Mouse (Mus musculus) hindbrain, embryonic 12.5 days (tissue): ENCODE data around the gene Tenm3. TPM values are rescaled to one million over a fixed set of nuclear protein-coding genes. Genes with fewer than 3 reads are reported as not detected.
A peak's percentile ranks its signal among the peaks of the same experiment; 100 is the strongest.
"Not testable (repeated sequence)": the region's sequence is repeated elsewhere in the genome, so short reads cannot be mapped to it uniquely, and the experiment has no call there.

ENCODE experiments used
- ATAC-seq: fragments of 200-750 bp; cut with Nextera tagmentation; 2 replicates; pipeline ENCODE4 v1.8.0; 2017; ENCODE audit warnings: moderate TSS enrichment; ENCODE audit not compliant: low FRiP score
- H3K27ac ChIP-seq: fragments of 300-500 bp; sonication (generic); 2 replicates; pipeline ENCODE4 v1.5.1; 2016; ENCODE audit warnings: mild to moderate bottlenecking
- H3K27me3 ChIP-seq: fragments of 300-500 bp; sonication (generic); 2 replicates; pipeline ENCODE4 v1.6.1; 2016; ENCODE audit warnings: mild to moderate bottlenecking
- H3K36me3 ChIP-seq: fragments of 300-500 bp; sonication (generic); 2 replicates; pipeline ENCODE4 v1.6.1; 2016; ENCODE audit warnings: mild to moderate bottlenecking
- H3K4me1 ChIP-seq: fragments of 300-500 bp; sonication (generic); 2 replicates; pipeline ENCODE4 v1.6.1; 2016
- H3K4me2 ChIP-seq: fragments of 300-500 bp; sonication (generic); replicated peaks from 2 replicates; pipeline ENCODE4 v1.6.1; 2016; ENCODE audit warnings: mild to moderate bottlenecking
- H3K4me3 ChIP-seq: fragments of 300-500 bp; sonication (generic); 2 replicates; pipeline ENCODE4 v1.5.1; 2016; ENCODE audit warnings: mild to moderate bottlenecking
- H3K9ac ChIP-seq: fragments of 300-500 bp; sonication (generic); 2 replicates; pipeline ENCODE4 v1.6.1; 2016; ENCODE audit warnings: mild to moderate bottlenecking, moderate library complexity
- H3K9me3 ChIP-seq: fragments of 300-500 bp; sonication (generic); replicated peaks from 2 replicates; pipeline ENCODE4 v1.6.1; 2016; ENCODE audit warnings: mild to moderate bottlenecking
- WGBS: fragments of 180-500 bp; shearing (Covaris S2); methylation state at CpG from one replicate; pipeline ENCODE4 v1.1.7; 2016; 5-methylcytosine and 5-hydroxymethylcytosine counted together
- polyA plus RNA-seq: library from polyadenylated mRNA; unstranded; fragments of >200 nt; fragmentation: Nextera tagmentation; extraction: Ambion mirVana; gene quantifications from 2 replicates; pipeline ENCODE4 v1.2.1, GENCODE M21; 2016

Tenm3 gene
- polyA plus RNA-seq, 1 experiment from 2014 or later, result 52.8 TPM

GRCm38 (mm10) chr8:48183758-48184157, 660.0 kb downstream of the Tenm3 start:
- H3K4me2 ChIP-seq, result no peak overlapping the region
- no peak for ATAC-seq
- no peak overlapping the region for H3K27ac ChIP-seq
- no peak overlapping the region for H3K4me3 ChIP-seq
- WGBS, result 77% methylated on average over 7 of the region's 7 CpGs
- no peak overlapping the region for H3K9ac ChIP-seq
- no peaks in the 10 kb centered on the region for H3K27me3 ChIP-seq
- peaks cover 7% of the 10 kb centered on the region; the same call in 1 of the 2 replicates for H3K9me3 ChIP-seq
- peaks cover 6% of the 10 kb centered on the region for H3K4me1 ChIP-seq
- H3K36me3 ChIP-seq, result no peaks in the 10 kb centered on the region

GRCm38 (mm10) chr8:48181000-48181399, 662.8 kb downstream of the Tenm3 start:
- ATAC-seq, result no peak
- 95% methylated on average over 3 of the region's 3 CpGs for WGBS

GRCm38 (mm10) chr8:48180146-48180545, 663.6 kb downstream of the Tenm3 start:
- not testable (repeated sequence) for ATAC-seq, H3K9ac ChIP-seq

More at GRCm38 (mm10) chr8:48181000-48181399, 662.8 kb downstream of the Tenm3 start:
- Histone ChIP-seq H3K27me3 (no peaks in the 10 kb centered on the region), H3K9me3 (peaks cover 7% of the 10 kb centered on the region; the same call in 1 of the 2 replicates), H3K4me1 (peaks cover 18% of the 10 kb centered on the region), H3K4me3 (no peak overlapping the region), H3K27ac (no peak overlapping the region), H3K36me3 (no peaks in the 10 kb centered on the region), H3K4me2 (no peak overlapping the region), H3K9ac (no peak overlapping the region)

GRCm38 (mm10) chr8:48178993-48179392, 664.8 kb downstream of the Tenm3 start:
- peaks cover 18% of the 10 kb centered on the region for H3K4me1 ChIP-seq
- H3K4me3 ChIP-seq, result no peak overlapping the region
- no peak overlapping the region for H3K9ac ChIP-seq
- H3K27ac ChIP-seq, result peak overlapping the region; percentile 5; the same call in 1 of the 2 replicates
- ATAC-seq, result peak; percentile 69; the same call in 1 of the 2 replicates
- peaks cover 7% of the 10 kb centered on the region; the same call in 1 of the 2 replicates for H3K9me3 ChIP-seq
- WGBS, result 24% methylated on average over 4 of the region's 4 CpGs
- H3K27me3 ChIP-seq, result no peaks in the 10 kb centered on the region
- no peak overlapping the region for H3K4me2 ChIP-seq
- H3K36me3 ChIP-seq, result no peaks in the 10 kb centered on the region

More at GRCm38 (mm10) chr8:48180146-48180545, 663.6 kb downstream of the Tenm3 start:
- 95% methylated on average over 9 of the region's 9 CpGs for WGBS
- peaks cover 18% of the 10 kb centered on the region for H3K4me1 ChIP-seq
- H3K36me3 ChIP-seq, H3K4me3 ChIP-seq, H3K9me3 ChIP-seq, H3K27me3 ChIP-seq, H3K4me2 ChIP-seq, H3K27ac ChIP-seq: not testable (repeated sequence)

GRCm38 (mm10) chr8:48177876-48178275, 665.9 kb downstream of the Tenm3 start:
- Histone ChIP-seq H3K9ac (no peak overlapping the region), H3K27me3 (no peaks in the 10 kb centered on the region), H3K36me3 (no peaks in the 10 kb centered on the region), H3K4me3 (no peak overlapping the region), H3K9me3 (peaks cover 7% of the 10 kb centered on the region; the same call in 1 of the 2 replicates), H3K4me2 (no peak overlapping the region), H3K4me1 (peaks cover 18% of the 10 kb centered on the region), H3K27ac (no peak overlapping the region)
- no peak for ATAC-seq
- WGBS, result 92% methylated on average over 1 of the region's 1 CpGs
